Mouse (Mus musculus): ENCODE measurements around the gene Nae1. TPM values are rescaled to one million over a fixed set of nuclear protein-coding genes. Genes with fewer than 3 reads are reported as not detected.
"Not testable (repeated sequence)": the region's sequence is repeated elsewhere in the genome, so short reads cannot be mapped to it uniquely, and the experiment has no call there.

Nae1 gene
- 56.2 and 71.4 TPM in 2 replicates for polyA plus RNA-seq (2012; rRNA removed)

- peak; percentile 93 for DNase-seq (ENCODE audit: low spot score)
Observed at GRCm38 (mm10) chr8:104533971-104534778, at the start of gene Nae1, which contains the start of gene Car7. Gene Nae1 (minus strand): TSS chr8:104534637. Gene Car7 (plus strand): TSS chr8:104534689.

- not testable (repeated sequence) for DNase-seq (ENCODE audit: low spot score)
Observed at GRCm38 (mm10) chr8:104577606-104578005, 43.2 kb upstream of the Nae1 start.

DNA sequence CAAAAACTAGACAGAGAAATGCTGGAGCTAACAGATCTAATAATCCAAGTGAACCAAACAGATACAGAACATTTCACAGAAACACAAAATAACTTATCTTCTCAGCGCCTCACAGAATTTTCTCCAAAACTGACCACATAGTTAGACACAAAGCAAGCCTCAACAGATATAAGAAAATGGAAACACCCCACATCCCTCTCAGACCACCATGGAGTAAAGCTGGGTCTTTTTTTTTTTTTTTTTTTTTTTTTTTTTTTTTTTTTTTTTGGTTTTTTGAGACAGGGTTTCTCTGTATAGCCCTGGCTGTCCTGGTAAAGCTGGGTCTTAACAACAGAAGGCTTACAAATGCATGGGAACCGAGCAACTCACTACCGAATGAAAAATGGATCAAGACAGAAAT is 42.4 kb upstream of the Nae1 start:
- DNase-seq (ENCODE audit: low spot score), result no peak

DNA sequence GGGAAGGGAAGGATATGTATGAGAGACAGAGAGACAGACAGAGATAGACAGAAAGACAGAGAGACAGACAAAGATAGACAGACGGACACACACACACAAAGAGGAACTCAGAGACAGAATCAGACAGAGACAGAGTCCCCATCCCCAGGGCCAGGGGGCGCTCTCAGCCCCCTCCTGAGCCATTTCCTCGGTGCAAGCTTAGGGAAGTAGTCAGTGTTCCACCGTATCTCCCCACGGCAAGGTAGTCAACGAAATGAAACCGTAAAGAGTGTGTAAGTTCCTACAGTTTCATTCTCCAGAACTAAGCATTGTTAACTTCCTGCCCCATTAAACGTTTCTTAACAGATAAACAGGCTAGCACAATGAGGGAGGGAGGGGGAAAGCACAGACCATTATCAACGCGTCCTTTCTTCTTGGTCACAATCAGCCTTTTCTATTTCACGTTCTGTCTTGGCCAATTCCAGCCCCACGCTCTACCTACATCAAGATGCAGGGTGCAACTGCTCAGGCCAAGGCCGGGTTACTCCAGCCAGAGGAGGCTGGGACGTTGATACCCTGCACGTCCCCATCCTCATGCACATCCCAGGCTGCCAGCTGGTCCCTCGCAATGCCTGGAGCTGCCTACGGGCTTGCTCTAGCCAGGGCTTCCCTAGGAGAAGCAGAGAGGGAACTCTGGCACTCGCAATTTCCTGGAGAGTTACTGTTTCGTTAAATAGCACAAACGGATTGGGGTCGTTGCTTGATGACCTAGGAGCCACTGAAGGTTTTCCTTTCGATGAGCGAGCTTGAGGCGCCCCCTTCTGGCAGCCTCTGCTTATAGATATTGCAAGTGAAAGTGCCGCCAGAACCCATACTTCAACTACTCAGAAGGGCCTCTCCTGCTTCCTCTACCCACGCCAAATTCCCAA is 36.3 kb upstream of the Nae1 start:
- peak; percentile 61 for DNase-seq (ENCODE audit: low spot score)

DNA sequence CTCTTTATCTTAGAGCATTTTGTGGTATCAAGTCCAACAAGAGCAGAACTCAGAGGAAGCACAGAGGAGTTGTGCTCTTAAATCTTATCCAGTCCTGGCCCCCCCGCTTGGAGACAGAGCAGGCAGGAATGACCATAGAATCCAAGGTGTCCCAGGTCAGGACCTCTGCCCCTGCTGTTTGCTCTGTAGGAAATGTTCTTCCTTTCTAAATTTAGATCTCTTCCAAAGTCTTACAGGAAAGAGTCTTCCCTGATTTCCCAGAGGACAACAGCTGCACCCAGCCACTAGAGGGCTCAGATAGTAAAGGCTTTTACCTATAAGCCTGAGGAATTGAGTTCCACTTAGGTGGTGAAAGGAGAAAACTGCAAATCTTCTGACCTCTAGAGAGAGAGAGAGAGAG is 35.1 kb upstream of the Nae1 start:
- DNase-seq (ENCODE audit: low spot score), result no peak

- DNase-seq (ENCODE audit: low spot score), result no peak
Observed at GRCm38 (mm10) chr8:104565457-104565798, 31.0 kb upstream of the Nae1 start.

- DNase-seq (ENCODE audit: low spot score), result peak; percentile 57
Observed at GRCm38 (mm10) chr8:104564633-104565456, 30.4 kb upstream of the Nae1 start.

GRCm38 (mm10) chr8:104560731-104561130 is 26.3 kb upstream of the Nae1 start:
- DNase-seq (ENCODE audit: low spot score), result no peak

GRCm38 (mm10) chr8:104557226-104557625 is 22.8 kb upstream of the Nae1 start:
- no peak for DNase-seq (ENCODE audit: low spot score)

- no peak for DNase-seq (ENCODE audit: low spot score)
Observed at GRCm38 (mm10) chr8:104555191-104555590, 20.8 kb upstream of the Nae1 start.

DNA sequence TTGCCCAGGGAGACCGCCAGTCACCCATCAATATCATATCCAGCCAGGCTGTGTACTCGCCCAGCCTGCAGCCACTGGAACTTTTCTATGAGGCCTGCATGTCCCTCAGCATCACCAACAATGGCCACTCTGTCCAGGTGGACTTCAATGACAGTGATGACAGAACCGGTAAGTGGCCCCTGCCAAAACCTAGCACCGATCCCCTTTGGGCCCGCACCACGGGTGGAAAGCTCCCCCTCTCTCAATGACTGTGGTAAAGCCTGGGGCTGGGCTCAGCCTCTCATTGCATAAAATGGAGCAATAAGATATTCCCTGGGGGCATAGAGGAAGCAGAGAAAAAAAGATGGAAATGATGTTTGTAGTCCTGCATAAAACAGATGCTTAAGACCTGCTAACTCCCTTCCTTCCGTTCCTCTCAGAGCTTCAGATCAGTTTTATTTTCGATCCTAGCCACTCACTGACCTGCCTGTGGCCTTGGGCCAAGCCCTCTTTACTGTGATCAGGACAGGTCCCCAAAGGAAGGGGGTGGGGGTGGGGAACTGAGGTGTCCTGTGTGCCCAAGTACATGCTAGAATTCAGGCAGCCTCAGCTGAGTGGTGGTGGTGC is 9.1 kb upstream of the Nae1 start:
- DNase-seq (ENCODE audit: low spot score), result no peak

- no peak for DNase-seq (ENCODE audit: low spot score)
Observed at GRCm38 (mm10) chr8:104542160-104542559, 7.7 kb upstream of the Nae1 start.

DNA sequence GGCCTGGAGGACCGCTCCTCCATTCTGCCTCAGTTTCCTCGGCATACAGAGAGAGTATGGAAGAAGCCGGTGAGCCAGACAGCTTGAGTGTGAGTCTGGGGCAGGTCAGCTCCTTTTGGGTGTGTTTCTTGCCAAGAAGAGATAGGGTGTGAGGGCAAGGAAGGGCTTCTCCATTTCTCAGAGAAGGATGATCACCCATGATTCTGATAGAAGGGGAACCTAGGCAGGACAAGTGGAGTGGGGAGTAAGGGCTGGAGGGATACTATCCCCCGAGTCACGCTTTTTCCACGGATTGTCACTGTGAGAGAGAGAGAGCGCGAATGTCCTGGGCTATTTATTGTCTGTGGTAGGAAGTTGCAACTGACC is 7.1 kb upstream of the Nae1 start:
- no peak for DNase-seq (ENCODE audit: low spot score)

- DNase-seq (ENCODE audit: low spot score), result no peak
Observed at GRCm38 (mm10) chr8:104540710-104541514, 6.5 kb upstream of the Nae1 start.

GRCm38 (mm10) chr8:104540238-104540637 is 5.8 kb upstream of the Nae1 start:
- no peak for DNase-seq (ENCODE audit: low spot score)

DNA sequence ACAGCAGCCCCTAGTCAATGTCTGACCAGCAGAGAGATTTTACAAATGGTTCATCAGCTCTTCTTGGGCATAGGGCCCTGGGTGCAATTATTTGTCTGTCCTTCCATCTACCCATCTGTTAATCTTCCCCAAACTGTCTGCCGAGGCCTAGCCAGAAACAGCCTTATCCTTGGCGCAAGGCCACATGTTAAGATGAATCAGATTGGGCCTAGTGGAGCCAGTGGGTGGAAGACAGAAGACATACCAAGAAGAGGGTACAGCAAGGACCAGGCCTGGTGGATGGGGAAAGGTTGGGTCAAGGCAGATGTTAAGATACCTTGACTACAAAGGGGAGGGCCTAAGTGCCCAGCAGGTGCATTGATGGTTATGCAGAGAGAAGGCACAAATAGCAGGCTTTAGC is 5.1 kb upstream of the Nae1 start:
- DNase-seq (ENCODE audit: low spot score), result no peak

DNA sequence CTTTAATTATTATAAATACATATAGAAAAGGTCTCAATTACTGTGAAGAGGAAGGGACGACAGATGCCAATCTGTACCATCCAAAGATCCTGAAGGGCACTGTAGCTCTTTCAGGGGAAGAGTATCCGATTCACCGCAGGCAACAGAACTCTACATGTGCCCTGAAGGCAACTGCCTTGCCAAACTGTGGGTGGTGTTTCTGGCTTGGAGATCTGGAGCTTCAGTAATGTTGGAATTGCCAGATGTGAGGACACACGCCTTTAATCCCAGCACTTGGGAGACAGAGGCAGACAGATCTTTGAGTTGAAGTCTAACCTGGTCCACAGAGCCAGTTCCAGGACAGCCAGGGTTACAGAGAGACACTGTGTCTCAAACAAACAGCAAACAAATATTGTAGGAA is 4.5 kb upstream of the Nae1 start:
- no peak for DNase-seq (ENCODE audit: low spot score)

DNA sequence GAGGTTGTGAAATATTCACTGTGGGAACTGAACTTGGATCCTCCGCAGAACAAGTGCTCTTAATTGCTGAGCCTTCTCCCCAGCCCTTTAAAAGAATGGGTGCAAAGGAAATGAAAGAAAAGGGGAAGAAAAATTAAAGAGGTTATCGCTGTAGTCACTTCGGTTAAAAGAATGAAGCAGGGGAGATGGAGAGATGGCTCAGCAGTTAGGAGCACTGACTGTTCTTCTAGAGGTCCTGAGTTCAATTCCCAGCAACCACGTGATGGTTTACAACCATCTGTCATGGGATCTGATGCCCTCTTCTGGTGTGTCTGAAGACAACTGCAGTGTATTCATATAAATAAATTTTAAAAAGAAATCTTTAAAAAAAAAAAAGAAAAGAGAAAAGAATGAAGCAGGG is 1.6 kb upstream of the Nae1 start:
- DNase-seq (ENCODE audit: low spot score), result no peak

DNA sequence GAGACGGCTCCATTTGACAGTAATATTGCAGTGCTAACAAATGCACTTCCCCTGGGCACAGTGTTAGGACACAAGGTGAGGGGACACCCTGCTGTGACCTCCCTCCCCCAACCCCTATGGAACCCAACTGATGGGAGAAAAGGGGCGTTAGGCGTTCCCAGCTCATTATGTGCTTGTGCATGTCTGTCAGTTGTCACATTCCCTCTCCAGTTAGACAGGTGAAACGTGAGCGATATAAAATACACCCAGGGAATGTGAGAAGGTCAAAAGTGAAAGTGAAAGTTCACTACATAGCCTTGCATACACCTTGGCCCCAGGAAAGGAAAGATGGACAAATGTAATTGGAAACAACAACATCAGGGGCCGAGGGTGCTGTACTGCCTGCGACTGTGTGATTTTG is 941 bp upstream of the Nae1 start:
- no peak for DNase-seq (ENCODE audit: low spot score)

DNA sequence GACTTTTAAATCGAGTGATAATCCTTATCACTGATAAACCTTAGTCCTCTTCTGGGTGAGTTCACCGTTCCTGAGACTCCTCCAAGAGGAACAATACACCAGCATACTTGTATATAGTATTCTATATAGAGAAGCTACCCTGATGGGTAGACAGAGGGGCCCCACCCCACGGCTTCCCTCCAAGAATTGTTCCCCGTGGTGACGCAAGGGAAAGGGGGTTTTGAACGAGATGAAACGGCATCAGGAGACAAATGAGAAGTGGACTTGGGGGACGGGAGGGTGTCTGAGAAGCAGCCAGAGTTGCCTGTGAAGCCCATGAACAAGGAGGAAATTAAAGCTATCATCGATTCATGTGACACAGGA is 323 bp upstream of the Nae1 start:
- DNase-seq (ENCODE audit: low spot score), result no peak

DNA sequence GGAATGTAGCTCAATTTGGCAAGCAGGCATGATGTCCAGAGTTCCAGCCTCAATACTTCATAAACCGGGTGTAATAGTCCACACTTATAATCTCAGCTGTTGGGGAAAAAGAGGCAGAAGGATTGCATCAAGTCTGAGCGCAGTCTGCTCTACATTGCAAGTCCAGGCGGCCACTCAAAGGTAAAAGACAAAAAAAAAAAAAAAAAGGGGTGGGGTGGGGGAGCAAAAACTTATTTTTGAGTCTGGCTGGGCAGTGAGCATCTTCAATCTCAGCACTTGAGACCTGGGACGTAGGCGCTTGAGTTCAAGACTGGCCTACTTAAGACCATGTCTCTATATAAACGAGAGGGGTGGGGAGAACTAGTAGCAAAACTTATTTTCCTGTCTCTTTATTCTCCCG is 886 bp downstream of the Nae1 start:
- no peak for DNase-seq (ENCODE audit: low spot score)
